Mouse (Mus musculus) thymus, postnatal 4 days (tissue): ENCODE measurements around the gene Actr3b.
"Not testable (repeated sequence)": the region's sequence is repeated elsewhere in the genome, so short reads cannot be mapped to it uniquely, and the experiment has no call there.

Experiments used
- DNase-seq: peaks from one replicate; pipeline ENCODE4 v3.0.0; 2021

The Actr3b gene

DNA sequence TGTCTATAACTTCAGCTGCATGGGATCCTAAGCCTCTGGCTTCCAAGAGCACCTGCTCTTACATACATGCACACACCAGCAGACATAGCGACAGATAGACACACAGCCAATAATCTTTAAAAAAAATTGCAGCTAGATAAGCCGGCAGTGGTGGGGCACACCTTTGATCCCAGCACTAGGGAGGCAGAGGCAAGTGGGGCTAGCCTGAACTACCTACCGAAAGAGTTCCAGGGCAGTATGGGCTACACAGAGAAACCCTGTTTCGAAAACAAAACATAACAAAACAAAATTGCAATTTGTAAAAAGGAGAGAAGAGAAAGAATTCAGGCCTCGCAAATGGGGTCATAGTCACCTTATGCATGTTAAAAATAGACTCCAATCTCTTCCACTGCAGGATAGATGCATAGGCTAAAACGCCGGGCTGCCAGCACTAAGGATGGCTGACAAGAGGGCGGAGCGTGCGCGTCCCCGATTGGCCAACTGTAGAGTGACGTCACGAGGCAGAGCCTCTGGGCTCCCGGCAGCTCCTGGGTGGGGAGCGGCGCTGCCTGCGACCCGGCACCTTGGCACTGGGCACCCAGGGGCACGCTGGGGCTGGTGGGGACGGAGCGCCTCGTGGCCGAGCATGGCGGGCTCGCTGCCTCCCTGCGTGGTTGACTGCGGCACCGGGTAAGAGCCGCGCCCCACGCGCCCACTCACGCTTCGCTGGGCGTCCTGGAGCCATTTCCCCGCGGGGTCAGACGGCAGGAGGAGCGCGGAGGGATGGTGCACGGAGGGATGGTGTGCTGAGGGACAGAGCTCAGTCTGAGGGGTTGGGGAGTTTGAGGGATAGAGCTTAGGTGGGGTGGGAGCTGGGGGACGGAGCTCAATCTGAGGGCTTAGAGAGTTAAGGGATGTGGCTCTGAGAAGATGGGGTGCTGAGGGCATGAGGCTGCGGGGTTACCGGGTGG lies at the start of gene Actr3b:
Gene Actr3b (plus strand): TSS at position 538 of the 950 bp plus-strand sequence.
- peak; percentile 90 for DNase-seq

DNA sequence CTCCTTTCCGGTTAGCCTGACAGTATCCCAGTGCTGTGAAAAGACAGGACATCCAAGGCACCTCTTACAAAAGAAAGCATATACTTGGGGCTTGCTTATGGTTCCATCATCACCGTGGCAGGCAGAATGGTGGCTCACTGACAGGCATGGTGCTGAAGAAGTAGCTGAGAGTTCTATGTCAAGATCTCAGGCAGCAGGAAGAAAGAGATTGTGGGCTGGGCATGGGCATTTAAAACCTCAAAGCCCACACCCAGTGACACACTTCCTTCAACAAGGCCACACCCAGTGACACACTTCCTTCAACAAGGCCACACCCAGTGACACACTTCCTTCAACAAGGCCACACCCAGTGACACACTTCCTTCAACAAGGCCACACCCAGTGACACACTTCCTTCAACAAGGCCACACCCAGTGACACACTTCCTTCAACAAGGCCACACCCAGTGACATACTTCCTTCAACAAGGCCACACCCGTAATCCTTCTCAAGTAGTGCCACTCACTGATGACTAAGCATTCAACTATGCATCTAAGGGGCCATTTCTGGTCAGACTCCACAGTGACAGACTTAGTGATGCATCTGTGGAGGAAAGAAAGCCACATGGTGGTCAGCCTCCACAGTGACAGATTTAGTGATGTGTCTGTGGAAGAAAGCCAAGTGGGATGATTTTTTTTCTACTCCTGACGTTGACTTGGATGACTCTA lies 46.6 kb upstream of the Actr3b start:
- DNase-seq: not testable (repeated sequence)

DNA sequence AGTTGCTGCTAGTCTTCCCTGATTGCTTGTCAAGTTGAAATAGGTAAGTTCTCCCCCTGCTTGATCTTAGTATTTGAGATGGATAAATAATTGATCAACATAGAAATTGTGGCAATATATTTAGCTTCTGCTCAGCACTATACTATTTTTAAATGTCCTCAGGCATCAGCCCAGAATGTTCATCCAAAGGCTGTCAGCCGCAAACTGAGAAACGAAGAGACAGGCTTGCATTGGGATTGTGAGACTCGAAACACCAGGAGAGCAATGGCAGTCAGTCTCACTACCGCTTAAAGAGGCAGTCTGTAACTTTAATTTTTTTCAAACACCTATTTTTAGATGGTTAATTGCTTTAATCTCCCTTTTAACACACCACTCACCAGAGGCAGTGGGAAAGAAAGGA lies 40.4 kb upstream of the Actr3b start:
- no peak for DNase-seq

DNA sequence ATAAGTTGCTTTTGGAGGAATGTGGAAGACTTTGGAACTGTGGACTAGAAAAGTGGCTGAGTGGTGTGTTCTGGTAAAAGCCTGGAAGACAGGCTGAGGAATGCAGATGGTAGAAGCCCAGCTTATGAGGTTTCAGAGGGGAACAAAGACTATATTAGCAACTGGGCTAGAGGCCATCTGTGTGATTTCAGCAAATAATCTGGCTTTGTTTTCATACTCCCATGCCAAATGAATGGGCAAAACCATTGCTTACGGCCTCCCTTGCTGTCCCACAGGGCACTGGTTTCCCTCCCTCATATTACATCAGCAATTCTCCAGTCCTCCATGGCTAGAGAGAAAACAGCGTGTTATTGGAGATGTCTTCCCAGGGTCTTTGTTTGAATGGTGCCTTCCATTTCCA lies 36.8 kb upstream of the Actr3b start:
- DNase-seq: no peak

DNA sequence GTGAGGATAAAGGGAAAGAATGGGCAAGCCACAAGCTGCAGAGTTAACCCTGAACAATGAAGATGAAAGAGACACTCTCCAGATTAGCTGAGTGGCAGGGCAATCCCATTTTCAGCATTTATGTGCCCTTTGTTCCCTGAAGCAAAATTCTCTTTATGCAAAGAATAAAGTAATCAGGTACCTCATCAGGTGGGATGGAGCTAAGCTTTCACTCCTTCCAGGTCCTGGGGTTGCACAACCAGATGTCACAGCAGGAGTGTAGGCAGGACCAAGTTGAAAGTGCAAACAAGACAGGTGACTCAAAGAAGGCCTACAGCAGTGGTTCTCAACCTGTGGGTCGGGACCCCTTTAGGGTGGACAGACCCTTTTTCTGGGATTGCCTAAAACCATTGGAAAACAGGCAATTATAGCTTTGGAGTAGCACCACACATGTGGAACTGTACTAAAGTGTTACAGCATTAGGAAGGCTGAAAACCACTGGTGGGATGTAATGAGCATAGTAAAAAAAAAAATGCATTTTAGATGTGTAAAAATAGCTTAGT lies 35.6 kb upstream of the Actr3b start:
- DNase-seq: no peak

DNA sequence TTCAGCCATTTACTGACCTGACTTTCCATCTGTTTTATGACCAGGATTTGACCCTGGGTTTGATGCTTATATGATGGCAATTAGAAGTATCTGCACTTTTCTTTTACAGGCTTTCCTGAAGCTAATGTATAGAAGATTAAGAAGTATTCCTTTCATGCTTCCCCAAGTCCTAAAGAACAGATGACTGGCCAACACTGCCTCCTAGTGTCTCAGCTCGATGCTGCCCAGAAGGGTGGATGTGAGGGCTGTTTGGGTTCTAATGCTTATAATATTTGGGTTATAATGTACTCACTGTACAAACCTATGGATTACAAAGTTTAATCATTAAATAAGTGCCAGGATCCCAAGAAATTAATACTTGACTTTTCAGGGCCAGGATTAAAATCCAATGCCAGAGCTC lies 25.5 kb upstream of the Actr3b start:
- peak; percentile 67 for DNase-seq

DNA sequence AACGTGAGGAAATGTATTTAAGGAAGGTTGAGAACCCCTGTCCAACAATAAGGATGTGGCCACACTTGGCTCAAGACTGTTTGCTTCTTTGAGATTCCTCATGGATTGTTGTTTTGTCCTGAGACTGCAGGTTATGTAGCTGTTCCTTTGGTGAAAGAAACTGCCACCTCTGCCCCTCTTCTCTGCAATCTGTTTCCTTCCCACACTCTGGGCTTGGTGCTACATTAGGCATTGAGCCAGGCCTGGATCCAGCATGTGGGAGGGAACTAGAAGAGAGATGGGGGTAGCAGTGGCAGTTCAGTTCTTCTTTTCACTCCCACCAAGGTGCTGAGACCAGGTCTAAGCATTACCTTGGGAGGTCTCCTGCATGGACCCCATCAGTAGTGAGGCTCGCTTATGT lies 23.9 kb upstream of the Actr3b start:
- DNase-seq: no peak

DNA sequence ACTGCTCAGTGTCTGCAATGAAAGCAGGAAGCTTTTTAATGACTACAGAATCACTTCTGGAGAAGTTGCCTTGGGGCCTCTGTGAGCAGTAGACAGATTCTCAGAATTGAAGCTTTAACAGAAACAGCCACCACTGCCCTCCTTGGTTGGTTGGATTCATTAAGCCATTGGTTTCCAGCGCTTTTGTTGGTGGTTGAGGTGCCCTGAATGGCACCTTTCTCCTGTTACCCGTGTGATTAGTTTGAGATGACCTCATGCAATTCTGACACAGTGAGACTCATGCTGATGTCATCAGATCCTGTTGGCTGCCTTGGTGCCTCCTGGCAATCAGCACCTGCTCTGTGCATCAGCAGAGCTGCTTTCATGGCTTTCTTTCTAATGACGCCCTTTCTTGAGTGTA lies 21.3 kb upstream of the Actr3b start:
- DNase-seq: no peak

DNA sequence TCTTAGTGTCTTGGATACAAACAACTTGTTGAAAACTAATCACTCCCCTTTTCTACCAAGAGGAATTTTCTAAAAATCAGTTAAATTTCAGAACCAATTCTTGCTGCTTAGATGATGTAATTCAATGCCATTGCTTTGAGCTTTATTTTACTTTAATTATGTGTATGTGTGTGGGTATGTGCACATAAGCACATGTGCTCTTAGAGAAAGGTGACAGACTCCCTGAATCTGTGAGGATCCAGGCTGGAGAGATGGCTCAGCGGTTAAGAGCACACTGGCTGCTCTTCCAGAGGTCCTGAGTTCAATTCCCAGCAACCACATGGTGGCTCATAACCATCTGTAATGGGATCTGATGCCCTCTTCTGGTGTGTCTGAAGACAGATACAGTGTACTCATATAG lies 20.9 kb upstream of the Actr3b start:
- DNase-seq: not testable (repeated sequence)

DNA sequence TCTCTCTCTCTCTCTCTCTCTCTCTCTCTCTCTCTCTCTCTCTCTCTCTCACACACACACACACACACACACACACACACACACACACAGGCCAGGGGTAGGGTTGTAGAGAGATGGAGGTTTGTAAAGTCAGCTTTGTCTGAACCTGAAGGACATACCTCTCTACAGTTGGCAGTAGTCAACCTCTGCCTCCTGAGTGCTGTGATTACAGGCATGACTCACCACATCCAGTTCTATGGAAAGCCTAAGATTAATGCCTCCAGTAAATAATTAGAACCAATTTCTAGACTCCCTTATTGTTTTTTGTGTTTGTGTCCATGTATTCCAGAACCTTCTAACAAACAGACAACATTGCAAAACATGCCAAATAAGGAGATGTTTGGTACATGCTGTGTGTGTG lies 11.9 kb upstream of the Actr3b start:
- no peak for DNase-seq

DNA sequence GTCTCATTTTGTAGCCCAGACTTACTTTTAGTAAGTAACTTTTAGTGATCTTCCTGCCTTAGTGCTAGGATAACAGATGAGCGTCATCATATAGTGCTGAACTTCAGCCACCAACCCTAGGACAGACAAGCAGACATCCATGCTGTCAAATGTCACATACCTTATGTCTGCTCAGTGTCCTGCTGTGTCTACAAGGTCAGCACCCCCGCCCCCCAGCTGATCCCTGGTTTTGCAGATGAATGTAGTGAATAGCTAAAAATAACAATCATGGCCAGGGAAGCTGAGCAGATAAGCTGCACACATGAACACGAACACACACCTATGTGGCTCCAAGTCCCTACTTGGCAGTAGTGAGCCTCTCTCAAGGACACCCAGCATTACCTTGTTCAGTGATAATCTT lies 11.2 kb upstream of the Actr3b start:
- no peak for DNase-seq

DNA sequence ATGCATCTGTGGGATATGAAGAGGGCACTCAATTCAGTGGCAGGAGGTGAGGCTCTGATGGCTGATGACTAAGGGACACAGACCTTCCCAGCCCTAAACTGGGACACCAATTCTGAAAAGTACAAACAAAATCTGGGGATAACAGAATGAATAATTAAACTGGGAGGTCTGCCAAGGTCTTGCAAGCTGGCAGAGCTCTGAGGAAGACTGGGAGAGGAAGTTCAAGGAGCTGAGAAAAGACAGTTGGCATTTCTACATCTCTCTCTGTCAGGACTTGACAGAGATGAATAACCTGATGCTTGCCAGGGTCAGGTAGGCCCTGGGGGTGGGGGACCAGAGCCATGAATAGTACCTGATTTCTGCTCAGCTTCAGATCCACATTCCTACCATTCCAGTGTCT lies 8.2 kb upstream of the Actr3b start:
- no peak for DNase-seq

DNA sequence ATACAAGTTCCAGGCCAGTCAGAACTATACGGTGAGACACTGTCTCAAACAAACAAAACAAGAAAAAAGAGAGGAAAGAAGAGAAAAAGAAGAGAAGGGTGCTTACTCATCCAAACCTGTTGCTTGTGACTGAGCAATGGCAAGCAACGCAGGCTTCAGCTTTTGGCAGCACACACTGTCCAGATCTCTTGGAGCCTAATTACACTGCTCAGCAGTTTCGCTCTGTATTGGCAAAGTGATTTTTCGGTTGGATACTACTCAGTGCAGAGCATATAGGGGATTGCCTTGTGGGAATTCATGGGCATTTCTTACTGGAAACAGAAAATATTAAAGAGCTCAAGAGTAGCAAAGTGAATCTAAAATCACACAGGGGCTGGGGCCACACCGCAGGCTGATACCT lies 6.9 kb upstream of the Actr3b start:
- no peak for DNase-seq

DNA sequence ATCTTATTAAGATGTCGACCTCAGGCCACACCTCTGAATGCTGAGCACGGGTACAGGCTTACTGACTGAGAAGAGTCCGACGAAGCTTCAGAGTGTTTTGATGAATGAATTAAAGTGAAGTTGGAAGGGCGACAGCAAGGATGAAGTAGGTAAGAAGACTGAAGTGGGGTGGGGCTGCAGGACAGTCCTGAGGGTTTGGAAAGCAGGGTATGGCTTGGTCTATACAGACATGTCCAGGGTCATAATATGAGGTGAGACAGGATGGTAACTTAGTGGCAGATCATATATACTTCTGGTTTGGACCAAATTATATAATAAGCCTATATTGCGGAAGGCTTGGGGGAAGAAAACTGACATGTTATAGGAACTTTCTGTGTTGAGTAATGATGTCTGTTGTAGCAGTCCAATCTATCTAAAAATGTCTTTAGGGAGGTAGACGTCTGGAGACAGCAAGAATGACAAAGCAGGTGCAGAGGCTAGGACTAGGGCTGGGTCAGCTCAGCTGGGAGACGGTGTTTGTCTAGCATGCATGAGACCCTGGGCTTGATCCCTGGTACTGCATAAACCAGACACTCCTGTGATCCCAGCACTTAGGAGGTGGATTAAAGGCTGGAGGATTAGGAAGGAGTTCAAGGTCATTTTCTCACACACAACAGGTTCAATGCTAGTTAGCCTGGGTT lies 6.1 kb upstream of the Actr3b start:
- DNase-seq: no peak

DNA sequence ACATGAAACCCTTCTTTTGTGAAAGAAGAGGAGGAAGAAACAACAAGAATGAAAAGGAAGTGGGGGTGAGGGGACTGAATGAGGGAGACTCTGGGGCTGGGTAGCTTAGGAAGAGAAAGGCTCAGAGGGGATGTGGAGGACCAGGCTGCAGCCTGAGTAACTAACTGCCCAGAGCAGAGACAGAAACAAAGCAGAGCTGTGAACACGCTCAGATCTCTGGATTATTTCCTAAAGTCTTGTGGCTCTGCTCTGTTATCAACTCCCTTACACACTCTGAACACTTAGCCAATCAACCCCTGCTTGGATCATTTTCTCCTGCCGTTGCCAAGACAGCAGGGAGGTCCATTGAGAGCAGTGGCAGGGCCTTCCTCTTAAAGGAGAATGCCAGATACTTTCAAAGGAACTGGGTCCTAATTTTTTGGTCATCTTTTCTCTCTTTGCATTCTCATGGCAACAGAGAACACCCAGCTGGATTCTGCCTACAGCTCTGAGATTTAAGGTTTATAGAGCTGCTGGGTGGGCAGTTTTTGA lies 5.5 kb upstream of the Actr3b start:
- no peak for DNase-seq

DNA sequence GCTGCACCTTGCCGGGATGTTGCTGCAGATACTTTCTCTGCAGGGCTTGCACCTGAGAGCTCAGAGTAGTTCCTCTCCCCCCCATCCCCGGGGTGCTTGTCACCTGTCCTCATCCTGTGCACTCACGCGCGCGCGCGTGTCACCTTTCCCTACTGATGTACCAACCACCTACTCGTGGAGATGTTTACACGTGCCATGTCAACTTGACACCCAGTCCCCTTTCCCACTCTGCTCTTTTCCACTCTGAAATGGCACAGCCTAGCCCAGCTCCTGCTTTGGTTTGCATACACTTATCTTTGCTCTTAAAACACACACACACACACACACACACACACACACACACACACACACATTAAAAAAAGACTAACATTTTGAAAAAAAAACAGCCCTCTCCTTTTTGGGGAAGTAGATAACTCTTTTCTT lies 624 bp downstream of the Actr3b start:
- DNase-seq: peak; percentile 48

DNA sequence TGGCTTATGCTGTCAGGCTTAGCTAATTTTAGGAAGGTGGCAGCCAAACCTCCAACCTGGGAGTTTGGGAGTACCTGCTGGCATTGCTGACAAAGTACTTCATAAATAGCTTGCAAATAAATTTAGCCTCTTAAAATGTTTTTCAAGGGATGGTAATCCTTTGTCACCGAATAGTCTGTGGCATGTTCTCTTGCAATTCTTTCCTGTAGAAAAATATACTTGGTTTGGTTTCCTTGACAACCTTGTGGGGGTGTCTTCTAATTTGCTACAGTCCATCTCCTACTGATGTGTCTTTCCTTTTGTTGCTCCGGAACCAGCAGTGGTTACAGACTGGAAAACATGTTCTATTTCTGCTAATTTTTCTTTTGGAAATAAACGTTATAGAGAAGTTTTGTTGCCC lies 1.1 kb downstream of the Actr3b start:
- no peak for DNase-seq

DNA sequence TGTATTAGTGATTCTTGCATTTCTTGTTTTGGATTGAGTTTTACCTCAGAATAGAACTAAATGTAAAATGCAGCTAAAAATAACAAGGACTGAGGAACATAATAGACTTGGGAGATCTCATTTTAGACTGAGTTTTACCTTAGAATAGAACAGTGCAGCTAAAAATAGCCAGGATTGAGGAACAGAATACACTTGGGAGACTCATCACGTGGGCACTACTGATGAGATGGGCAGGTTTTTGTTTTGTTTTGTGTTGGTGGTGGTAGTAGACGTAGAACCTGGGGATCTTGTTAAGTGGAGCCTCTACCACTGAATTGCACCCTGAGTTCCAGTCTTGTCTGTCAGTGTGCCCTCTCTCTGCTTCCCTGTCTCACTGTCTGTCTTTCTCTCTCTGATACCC lies 2.1 kb downstream of the Actr3b start:
- DNase-seq: no peak

DNA sequence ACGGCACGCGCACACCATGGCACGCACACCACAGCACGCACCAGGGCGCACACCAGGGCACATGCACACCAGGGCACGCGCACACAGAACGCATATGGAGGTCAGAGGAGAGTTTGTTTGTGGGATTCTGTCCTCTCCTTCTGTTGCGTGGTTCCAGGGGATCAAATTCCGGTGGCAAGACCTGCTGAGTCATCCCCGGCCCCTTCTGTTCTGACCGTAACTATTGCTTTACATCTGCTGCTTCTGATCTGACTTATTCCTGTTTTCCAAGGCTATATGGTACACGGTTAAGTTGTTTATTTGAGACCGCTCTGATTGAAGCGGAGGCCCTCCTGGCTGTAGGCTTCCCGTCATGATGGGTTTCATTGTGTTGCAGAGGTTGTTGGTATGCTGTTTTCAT lies 9.2 kb downstream of the Actr3b start:
- no peak for DNase-seq

DNA sequence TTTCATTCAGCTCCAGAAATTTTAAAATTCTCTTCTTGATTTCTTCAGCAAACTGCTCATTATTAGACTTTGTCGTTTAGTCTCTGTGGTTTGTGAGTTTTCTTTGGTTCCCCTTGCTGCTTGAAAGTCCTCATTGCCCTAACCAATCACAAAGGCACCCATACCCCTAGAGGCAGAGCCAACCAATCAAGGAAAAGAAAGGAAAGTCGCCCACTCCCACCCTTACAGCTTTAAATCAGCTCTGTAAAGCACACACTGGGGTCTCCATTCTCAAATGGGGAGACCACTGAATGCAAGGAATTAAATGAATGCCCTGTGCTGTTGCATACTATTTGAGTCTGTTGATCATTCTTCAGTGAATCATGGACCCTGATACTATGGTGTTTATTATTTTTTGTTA lies 9.6 kb downstream of the Actr3b start:
- no peak for DNase-seq

DNA sequence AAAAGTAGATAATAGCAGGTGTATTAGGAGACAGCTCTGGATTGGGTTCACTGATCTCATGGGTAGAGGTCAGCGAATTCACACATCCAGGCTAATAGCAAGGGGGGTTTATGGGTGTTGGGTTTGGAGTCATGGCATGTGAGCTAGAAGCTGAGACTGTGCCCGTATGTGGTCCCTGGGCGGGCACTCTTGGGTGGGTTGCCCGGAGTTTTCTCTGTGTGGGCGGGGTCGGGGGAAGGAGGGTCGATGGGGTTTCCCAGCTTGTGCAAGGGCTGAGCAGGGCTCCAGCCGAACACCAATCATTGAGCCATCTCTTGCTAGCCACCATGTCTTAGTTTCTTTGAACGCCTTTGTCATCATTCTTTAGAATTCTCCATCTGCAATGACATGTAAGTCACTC lies 12.7 kb downstream of the Actr3b start:
- DNase-seq: no peak

DNA sequence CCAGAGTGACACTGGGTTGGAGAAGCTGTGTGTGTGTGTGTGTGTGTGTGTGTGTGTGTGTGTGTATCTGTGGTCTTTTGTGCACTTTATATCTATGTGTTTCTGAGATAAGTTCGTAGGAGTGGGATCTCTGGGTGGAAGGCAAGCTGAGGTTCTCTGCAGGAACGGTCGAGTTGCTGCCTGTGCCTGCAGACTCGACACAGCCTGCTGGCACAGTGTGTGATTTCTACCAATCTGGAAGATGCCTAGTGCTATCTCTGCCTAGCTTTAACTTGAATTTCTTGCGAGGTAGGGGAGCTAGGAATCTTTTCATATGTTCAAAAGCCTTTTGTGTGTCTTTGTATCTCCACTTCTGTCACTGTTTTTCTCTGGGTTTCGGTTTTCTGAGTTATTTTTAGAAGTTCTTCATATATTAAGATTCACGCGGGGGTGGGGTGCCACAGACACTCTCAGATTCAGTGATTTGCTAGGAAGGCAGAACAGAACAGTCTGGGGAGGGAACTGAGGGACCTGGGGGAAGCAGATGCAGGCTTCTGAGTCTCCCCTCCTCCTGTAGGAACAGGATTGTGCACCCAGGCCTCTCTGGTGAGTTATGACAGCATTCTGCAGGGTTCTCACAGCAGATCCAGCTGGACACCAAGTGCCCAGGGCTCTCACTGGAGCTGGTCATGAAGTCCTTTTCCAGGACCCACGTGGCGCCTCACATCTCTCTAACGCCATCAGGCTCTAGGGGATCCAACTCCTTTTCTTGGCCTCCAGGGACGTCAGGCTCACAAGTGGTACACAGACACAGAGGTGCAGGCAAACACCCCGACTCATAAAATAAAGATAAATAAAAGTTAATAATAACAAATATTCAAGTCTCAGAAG lies 14.4 kb downstream of the Actr3b start:
- DNase-seq: no peak
